Mouse (Mus musculus) embryonic facial prominence, embryonic 15.5 days (tissue): ENCODE measurements around the gene Tpm1. TPM values are rescaled to one million over a fixed set of nuclear protein-coding genes. Genes with fewer than 3 reads are reported as not detected.

ENCODE experiments used
- ATAC-seq: fragments of 200-750 bp; cut with Nextera tagmentation; 2 replicates; pipeline ENCODE4 v1.8.0; 2017; ENCODE audit warnings: low read depth, moderate TSS enrichment; ENCODE audit not compliant: insufficient number of reproducible peaks, low FRiP score, low TSS enrichment
- H3K27ac ChIP-seq: fragments of 300-500 bp; sonication (generic); replicated peaks from 2 replicates; pipeline ENCODE4 v1.5.1; 2015; ENCODE audit warnings: mild to moderate bottlenecking, inconsistent platforms
- H3K27me3 ChIP-seq: fragments of 300-500 bp; sonication (generic); 2 replicates; pipeline ENCODE4 v1.6.1; 2015; ENCODE audit warnings: inconsistent platforms
- H3K36me3 ChIP-seq: fragments of 300-500 bp; sonication (generic); 2 replicates; pipeline ENCODE4 v1.6.1; 2015; ENCODE audit warnings: mild to moderate bottlenecking, inconsistent platforms
- H3K4me1 ChIP-seq: fragments of 300-500 bp; sonication (generic); 2 replicates; pipeline ENCODE4 v1.6.1; 2015; ENCODE audit warnings: inconsistent platforms
- H3K4me2 ChIP-seq: fragments of 300-500 bp; sonication (generic); replicated peaks from 2 replicates; pipeline ENCODE4 v1.6.1; 2015; ENCODE audit warnings: mild to moderate bottlenecking, inconsistent platforms
- H3K4me3 ChIP-seq: fragments of 300-500 bp; sonication (generic); replicated peaks from 2 replicates; pipeline ENCODE4 v1.5.1; 2015; ENCODE audit warnings: mild to moderate bottlenecking, inconsistent platforms
- H3K9ac ChIP-seq: fragments of 300-500 bp; sonication (generic); 2 replicates; pipeline ENCODE4 v1.6.1; 2015; ENCODE audit warnings: inconsistent platforms
- H3K9me3 ChIP-seq: fragments of 300-500 bp; sonication (generic); replicated peaks from 2 replicates; pipeline ENCODE4 v1.6.1; 2016; ENCODE audit warnings: inconsistent platforms
- WGBS: fragments of 180-500 bp; shearing (Covaris S2); methylation state at CpG from one replicate; pipeline ENCODE4 v1.1.7; 2015; 5-methylcytosine and 5-hydroxymethylcytosine counted together
- polyA plus RNA-seq: library from polyadenylated mRNA; unstranded; fragments of >200 nt; fragmentation: Nextera tagmentation; extraction: Ambion mirVana; gene quantifications from 2 replicates; pipeline ENCODE4 v1.2.1, GENCODE M21; 2015

The Tpm1 gene
- polyA plus RNA-seq, 1 experiment from 2014 or later, result 870 TPM

DNA sequence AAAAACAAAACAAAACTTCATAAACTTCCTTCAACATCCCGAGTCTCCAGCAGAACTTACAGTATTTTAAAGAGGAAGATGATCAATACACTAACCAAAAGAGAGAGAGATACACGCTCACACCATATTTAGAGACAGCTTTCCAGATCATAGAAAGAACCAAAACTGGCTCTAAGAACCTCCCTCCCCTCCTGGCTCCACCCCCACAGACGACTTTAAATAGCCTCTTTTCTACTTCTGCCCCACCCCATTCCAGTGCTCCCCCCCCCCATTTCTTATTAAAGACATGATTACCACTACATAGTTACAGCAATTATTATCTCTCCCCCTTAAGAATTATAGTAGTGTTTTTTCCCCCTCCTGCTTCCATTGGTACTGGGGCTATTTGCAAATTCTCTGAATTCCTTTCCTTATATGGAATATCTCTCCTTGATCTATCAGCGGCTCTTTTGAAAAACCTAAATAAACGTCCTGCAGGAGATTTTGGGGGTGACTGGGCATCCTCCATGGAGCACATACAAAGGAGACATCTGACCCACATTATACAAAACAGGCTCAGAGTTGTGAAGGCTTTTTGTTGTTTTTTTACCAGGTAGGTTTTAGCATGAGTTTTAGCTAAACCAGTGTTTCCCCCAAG is 3.1 kb downstream of the Tpm1 start:
- peak overlapping the region; percentile 91; the same call in 1 of the 2 replicates for H3K27ac ChIP-seq
- 6% methylated on average over 5 of the region's 5 CpGs for WGBS
- no peaks in the 10 kb centered on the region for H3K27me3 ChIP-seq
- H3K9me3 ChIP-seq, result no peaks in the 10 kb centered on the region
- no peak overlapping the region for H3K9ac ChIP-seq
- H3K4me2 ChIP-seq, result peak overlapping the region; percentile 69
- H3K4me1 ChIP-seq, result peaks cover 60% of the 10 kb centered on the region
- no peaks in the 10 kb centered on the region for H3K36me3 ChIP-seq
- peak overlapping the region; percentile 57 for H3K4me3 ChIP-seq
- ATAC-seq, result no peak

DNA sequence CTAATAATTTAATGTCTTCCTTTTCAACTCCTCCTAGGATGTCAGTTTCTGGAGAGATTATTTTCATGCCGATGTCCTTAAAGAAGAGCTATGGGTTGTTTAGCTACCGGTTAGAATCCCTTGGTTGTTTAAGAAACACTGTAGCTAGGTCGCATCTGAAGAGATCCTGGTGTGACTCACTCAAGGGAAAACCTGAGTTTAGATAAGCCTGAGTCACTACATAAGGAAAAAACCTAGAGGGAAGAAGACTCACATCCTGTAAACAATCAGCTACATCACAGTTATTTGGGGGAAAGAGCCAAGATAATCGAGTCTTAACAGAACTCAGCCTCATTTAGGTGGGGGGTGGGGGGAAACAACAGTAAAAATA is 3.9 kb downstream of the Tpm1 start:
- H3K4me2 ChIP-seq, result peak overlapping the region; percentile 69
- H3K4me1 ChIP-seq, result peaks cover 68% of the 10 kb centered on the region
- WGBS, result 17% methylated on average over 4 of the region's 4 CpGs
- H3K27ac ChIP-seq, result peak overlapping the region; percentile 72
- H3K9ac ChIP-seq, result no peak overlapping the region; the same call in 1 of the 2 replicates
- H3K36me3 ChIP-seq, result no peaks in the 10 kb centered on the region
- no peaks in the 10 kb centered on the region for H3K27me3 ChIP-seq
- H3K4me3 ChIP-seq, result peak overlapping the region; percentile 57
- H3K9me3 ChIP-seq, result no peaks in the 10 kb centered on the region
- no peak for ATAC-seq

DNA sequence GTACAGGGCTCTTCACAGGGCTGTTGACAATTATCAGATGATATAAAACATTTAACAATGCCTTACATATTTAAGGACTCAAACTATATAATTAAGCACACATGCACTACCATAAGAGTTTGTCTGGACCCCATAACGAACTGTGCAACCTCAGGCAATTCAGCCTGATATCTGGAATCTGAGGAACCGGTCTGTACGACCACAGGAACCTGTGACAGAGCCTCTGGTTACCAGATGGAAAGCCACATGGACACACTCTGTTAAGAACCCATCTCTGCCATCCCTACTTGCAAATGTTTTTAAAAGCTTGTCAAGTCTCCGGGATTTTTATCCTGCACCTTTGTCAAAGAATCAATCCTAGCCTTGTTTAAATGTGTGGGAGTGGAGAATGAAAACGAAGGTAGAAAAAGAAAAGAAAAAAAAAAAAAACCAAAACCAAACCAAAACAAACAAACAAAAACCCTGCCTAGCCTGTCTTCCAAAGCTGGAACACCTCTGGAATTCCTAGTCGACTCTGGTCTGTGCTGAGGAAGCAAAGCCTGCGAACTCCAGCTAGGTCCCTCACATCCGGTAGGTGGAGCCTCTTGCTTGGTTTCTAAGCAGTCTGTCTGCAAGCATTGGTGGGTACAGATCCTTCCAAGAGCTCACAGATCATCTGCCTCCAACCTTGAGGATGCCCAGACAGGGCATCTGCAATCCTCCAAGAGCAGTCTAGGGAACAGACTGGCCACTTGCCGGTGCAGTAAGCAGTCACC is 4.5 kb downstream of the Tpm1 start:
- Histone ChIP-seq H3K9ac (no peak overlapping the region; the same call in none of the 2 replicates), H3K4me1 (peaks cover 68% of the 10 kb centered on the region), H3K4me3 (peak overlapping the region; percentile 65), H3K36me3 (no peaks in the 10 kb centered on the region), H3K4me2 (peak overlapping the region; percentile 69), H3K27me3 (no peaks in the 10 kb centered on the region), H3K9me3 (no peaks in the 10 kb centered on the region), H3K27ac (peak overlapping the region; percentile 72)
- ATAC-seq, result no peak
- 14% methylated on average over 9 of the region's 9 CpGs for WGBS

DNA sequence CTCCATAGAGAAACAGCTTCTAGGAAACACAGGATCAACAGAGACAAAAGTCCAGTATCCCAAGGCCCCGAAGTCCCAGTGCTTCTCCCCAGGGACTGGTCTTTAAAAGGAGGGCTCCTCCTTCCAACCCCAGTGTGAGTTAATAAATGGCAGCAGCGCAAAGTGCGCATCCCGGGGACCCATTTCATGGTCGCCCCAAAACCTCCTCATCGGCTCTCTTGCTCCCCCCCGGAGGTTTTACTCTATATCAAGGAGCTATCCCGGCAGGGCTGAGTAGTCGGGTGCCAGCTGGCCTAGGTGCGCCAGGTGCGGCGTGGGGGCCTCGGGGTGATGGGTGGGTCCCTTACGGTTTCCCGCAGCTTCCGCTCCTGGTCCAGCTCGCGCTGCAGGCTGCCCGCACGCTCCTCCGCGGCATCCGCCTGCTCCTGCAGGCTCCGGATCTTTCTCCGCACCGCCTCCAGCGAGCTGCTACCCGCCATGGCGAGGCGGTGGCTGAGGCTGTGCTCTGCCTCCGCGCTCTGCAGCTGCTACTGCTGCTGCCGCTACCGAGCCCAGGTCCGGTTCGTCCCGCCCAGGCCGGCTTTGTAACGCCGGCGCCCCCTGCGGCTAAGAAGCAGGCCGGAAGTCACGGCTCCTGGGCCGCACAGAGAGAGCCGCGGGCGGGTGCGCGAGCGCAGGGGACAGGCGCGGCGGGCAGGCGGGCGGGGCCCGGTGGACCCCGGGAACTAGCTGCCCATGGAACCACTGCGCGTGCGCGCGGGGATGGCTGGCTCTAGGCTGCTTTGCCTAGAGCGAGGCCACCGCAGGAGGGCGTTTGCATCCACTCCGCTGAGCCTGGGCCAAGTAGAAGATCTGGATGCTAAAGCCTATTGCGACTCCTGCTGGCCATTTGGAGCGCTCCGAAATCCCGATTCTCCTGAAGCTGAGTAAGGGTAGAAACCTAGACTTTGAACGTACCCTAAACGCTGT is 5.7 kb downstream of the Tpm1 start:
- H3K4me2 ChIP-seq, result peak overlapping the region; percentile 69
- peaks cover 9% of the 10 kb centered on the region; the same call in 1 of the 2 replicates for H3K36me3 ChIP-seq
- peak; percentile 92 for ATAC-seq
- H3K9me3 ChIP-seq, result no peaks in the 10 kb centered on the region
- H3K4me3 ChIP-seq, result peak overlapping the region; percentile 65
- H3K27ac ChIP-seq, result peak overlapping the region; percentile 89
- H3K9ac ChIP-seq, result peak overlapping the region; percentile 66
- WGBS, result under 1% methylated on average over 73 of the region's 73 CpGs
- peaks cover 72% of the 10 kb centered on the region for H3K4me1 ChIP-seq
- no peaks in the 10 kb centered on the region for H3K27me3 ChIP-seq

DNA sequence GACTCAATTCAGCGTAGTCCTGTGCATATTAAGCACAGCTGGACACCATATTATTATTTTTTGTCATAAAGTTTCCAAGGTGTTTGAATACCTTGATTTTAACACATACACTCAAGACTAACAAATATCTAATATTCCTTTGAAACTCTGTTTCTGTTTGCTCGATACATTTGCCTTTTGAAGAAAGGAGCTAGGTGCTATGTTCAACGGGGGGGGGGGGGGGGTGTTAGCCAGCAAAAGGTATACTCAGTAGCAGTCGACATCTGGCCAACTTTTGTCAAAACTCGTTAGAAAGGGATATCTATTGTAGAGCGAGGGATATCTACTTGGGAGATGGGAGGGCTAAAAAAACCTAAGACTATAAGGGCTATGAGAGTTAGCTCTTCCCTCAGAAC is 6.4 kb downstream of the Tpm1 start:
- H3K27me3 ChIP-seq, result no peaks in the 10 kb centered on the region
- H3K36me3 ChIP-seq, result peaks cover 9% of the 10 kb centered on the region; the same call in 1 of the 2 replicates
- ATAC-seq, result no peak
- peak overlapping the region; percentile 89; the same call in 1 of the 2 replicates for H3K27ac ChIP-seq
- H3K9me3 ChIP-seq, result no peaks in the 10 kb centered on the region
- H3K4me2 ChIP-seq, result peak overlapping the region; percentile 69
- WGBS, result 18% methylated on average over 6 of the region's 6 CpGs
- peak overlapping the region; percentile 66; the same call in 1 of the 2 replicates for H3K9ac ChIP-seq
- H3K4me3 ChIP-seq, result peak overlapping the region; percentile 65
- peaks cover 72% of the 10 kb centered on the region for H3K4me1 ChIP-seq

GRCm38 (mm10) chr9:67041840-67042812 is 7.1 kb downstream of the Tpm1 start:
- H3K9me3 ChIP-seq, result no peaks in the 10 kb centered on the region
- 40% methylated on average over 14 of the region's 14 CpGs for WGBS
- peaks cover 67% of the 10 kb centered on the region for H3K4me1 ChIP-seq
- ATAC-seq, result no peak
- peaks cover 9% of the 10 kb centered on the region; the same call in 1 of the 2 replicates for H3K36me3 ChIP-seq
- H3K9ac ChIP-seq, result no peak overlapping the region
- no peaks in the 10 kb centered on the region for H3K27me3 ChIP-seq
- H3K4me2 ChIP-seq, result peak overlapping the region; percentile 69
- H3K4me3 ChIP-seq, result peak overlapping the region; percentile 65
- 0 out of 2 replicates have a peak overlapping the region, but pooled peaks have one; percentile 28 for H3K27ac ChIP-seq

- H3K27me3 ChIP-seq, result no peaks in the 10 kb centered on the region
- H3K4me2 ChIP-seq, result peak overlapping the region; percentile 69
- no peak for ATAC-seq
- H3K4me3 ChIP-seq, result no peak overlapping the region; the same call in 1 of the 2 replicates
- WGBS, result 37% methylated on average over 4 of the region's 4 CpGs
- H3K9me3 ChIP-seq, result no peaks in the 10 kb centered on the region
- H3K9ac ChIP-seq, result no peak overlapping the region
- H3K4me1 ChIP-seq, result peaks cover 64% of the 10 kb centered on the region
- peaks cover 11% of the 10 kb centered on the region for H3K36me3 ChIP-seq
- 0 out of 2 replicates have a peak overlapping the region, but pooled peaks have one; percentile 28 for H3K27ac ChIP-seq
Observed at GRCm38 (mm10) chr9:67040963-67041839, 8.0 kb downstream of the Tpm1 start.

DNA sequence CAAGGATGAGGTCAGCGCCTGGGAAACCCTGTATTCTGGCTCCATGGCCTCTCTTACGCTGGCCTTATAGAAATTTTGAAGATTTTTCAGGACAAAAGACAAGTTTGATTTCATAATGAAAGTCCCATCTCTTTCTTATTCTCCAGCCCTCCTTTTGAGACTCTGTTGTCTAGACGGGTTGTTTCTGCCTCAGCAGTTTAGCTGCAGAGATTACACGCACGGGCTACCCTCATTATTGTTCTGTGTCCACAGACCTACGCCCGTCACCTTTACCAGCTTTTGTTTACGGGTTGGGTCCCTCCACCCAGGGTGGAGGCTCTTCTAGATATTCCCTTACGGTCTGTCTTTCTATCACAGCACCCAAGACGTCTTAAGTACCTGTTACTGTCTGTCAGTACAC is 9.3 kb downstream of the Tpm1 start:
- H3K27me3 ChIP-seq, result no peaks in the 10 kb centered on the region
- H3K9ac ChIP-seq, result no peak overlapping the region
- no peak overlapping the region for H3K27ac ChIP-seq

GRCm38 (mm10) chr9:67038686-67039085 is 10.5 kb downstream of the Tpm1 start:
- no peak overlapping the region for H3K4me2 ChIP-seq
- no peak overlapping the region for H3K27ac ChIP-seq
- peaks cover 45% of the 10 kb centered on the region for H3K4me1 ChIP-seq
- ATAC-seq, result no peak
- peaks cover 36% of the 10 kb centered on the region for H3K36me3 ChIP-seq
- H3K9ac ChIP-seq, result no peak overlapping the region
- 79% methylated on average over 7 of the region's 7 CpGs for WGBS
- no peak overlapping the region for H3K4me3 ChIP-seq
- peaks cover 7% of the 10 kb centered on the region; the same call in 1 of the 2 replicates for H3K9me3 ChIP-seq
- no peaks in the 10 kb centered on the region for H3K27me3 ChIP-seq

More for the DNA sequence above, 9.3 kb downstream of the Tpm1 start:
- no peak overlapping the region for H3K4me2 ChIP-seq
- peaks cover 6% of the 10 kb centered on the region; the same call in 1 of the 2 replicates for H3K9me3 ChIP-seq
- no peak overlapping the region for H3K4me3 ChIP-seq
- ATAC-seq, result no peak
- 79% methylated on average over 10 of the region's 10 CpGs for WGBS
- peaks cover 24% of the 10 kb centered on the region for H3K36me3 ChIP-seq
- peaks cover 54% of the 10 kb centered on the region for H3K4me1 ChIP-seq
